Mouse (Mus musculus): Measurements from ENCODE around the gene Olfr560. TPM values are rescaled to one million over a fixed set of nuclear protein-coding genes. Genes with fewer than 3 reads are reported as not detected.

Gene Olfr560
- not detected in 2 replicates for polyA plus RNA-seq (2015; fragmentation: Nextera tagmentation; extraction: Ambion mirVana)

GRCm38 (mm10) chr7:102759266-102759665, at the start of gene Olfr560, which contains the start of gene Olfr78:
Gene Olfr560 (minus strand): TSS chr7:102759366.
Gene Olfr78 (minus strand): TSS chr7:102759471.
- H3K4me3 ChIP-seq, result no peak within 1 kb of the TSS
- no peak within 1 kb of the TSS for H3K4me2 ChIP-seq
- H3K9me3 ChIP-seq, result no peaks in the 10 kb centered on the region
- ATAC-seq (ENCODE audit: insufficient number of reproducible peaks, low FRiP score, low TSS enrichment, low read depth), result no peak
- no peaks in the 10 kb centered on the region for H3K4me1 ChIP-seq
- no peak within 1 kb of the TSS for H3K27ac ChIP-seq
- 59% methylated on average over 4 of the region's 4 CpGs for WGBS
- H3K27me3 ChIP-seq, result no peaks in the 10 kb centered on the region
- H3K36me3 ChIP-seq, result no peaks in the 10 kb centered on the region
- H3K9ac ChIP-seq, result no peak within 1 kb of the TSS

- no peak within 1 kb of the TSS for H3K4me3 ChIP-seq
- no peaks in the 10 kb centered on the region for H3K27me3 ChIP-seq
- no peak for ATAC-seq (ENCODE audit: insufficient number of reproducible peaks, low FRiP score, low TSS enrichment, low read depth)
- H3K9me3 ChIP-seq, result no peaks in the 10 kb centered on the region
- H3K4me1 ChIP-seq, result no peaks in the 10 kb centered on the region
- H3K9ac ChIP-seq, result no peak within 1 kb of the TSS
- no peak within 1 kb of the TSS for H3K27ac ChIP-seq
- no peaks in the 10 kb centered on the region for H3K36me3 ChIP-seq
- H3K4me2 ChIP-seq, result no peak within 1 kb of the TSS
These were observed 44.0 kb upstream of the Olfr560 start, which contains the start of gene Olfr564 for GRCm38 (mm10) chr7:102803180-102803579. Gene Olfr564 (plus strand): TSS chr7:102803480.

DNA sequence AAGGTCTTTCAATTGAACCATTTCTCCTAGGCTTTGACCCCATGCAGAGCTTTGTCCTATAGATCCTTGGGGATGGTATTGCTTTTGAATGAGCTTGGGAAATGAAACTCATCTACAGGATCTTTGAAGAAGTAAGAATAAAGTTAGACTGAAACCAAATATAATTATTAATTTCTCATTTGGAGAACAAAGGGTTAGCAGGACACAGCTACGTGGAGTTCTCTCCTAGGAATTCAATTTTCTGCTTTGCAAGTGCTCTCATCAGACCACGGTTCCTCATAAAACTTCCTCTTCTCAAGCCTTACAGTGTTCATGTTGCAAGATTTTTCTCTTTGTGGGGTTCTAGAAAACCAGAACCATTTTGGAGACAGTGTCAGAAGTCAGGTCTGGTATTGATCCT, 11.8 kb upstream of the Olfr560 start, which contains the start of gene Olfr561:
Gene Olfr561, plus strand, starts transcription at position 301 of the 400 bp plus-strand sequence.
- no peak within 1 kb of the TSS for H3K9ac ChIP-seq
- no peak within 1 kb of the TSS for H3K27ac ChIP-seq
- no peak for ATAC-seq (ENCODE audit: insufficient number of reproducible peaks, low FRiP score, low TSS enrichment, low read depth)
- H3K36me3 ChIP-seq, result no peaks in the 10 kb centered on the region
- no peaks in the 10 kb centered on the region for H3K27me3 ChIP-seq
- no peak within 1 kb of the TSS for H3K4me3 ChIP-seq
- H3K4me2 ChIP-seq, result no peak within 1 kb of the TSS
- WGBS, result 79% methylated on average over 2 of the region's 2 CpGs
- no peaks in the 10 kb centered on the region for H3K4me1 ChIP-seq
- no peaks in the 10 kb centered on the region for H3K9me3 ChIP-seq

- Histone ChIP-seq H3K36me3 (no peaks in the 10 kb centered on the region), H3K9ac (no peak overlapping the region), H3K4me2 (no peak overlapping the region), H3K4me1 (no peaks in the 10 kb centered on the region), H3K27me3 (no peaks in the 10 kb centered on the region), H3K27ac (no peak overlapping the region), H3K9me3 (no peaks in the 10 kb centered on the region), H3K4me3 (no peak overlapping the region)
- 18% methylated on average over 1 of the region's 1 CpGs for WGBS
- ATAC-seq (ENCODE audit: insufficient number of reproducible peaks, low FRiP score, low TSS enrichment, low read depth), result no peak
These were observed 7.1 kb downstream of the Olfr560 start for GRCm38 (mm10) chr7:102752086-102752485.

DNA sequence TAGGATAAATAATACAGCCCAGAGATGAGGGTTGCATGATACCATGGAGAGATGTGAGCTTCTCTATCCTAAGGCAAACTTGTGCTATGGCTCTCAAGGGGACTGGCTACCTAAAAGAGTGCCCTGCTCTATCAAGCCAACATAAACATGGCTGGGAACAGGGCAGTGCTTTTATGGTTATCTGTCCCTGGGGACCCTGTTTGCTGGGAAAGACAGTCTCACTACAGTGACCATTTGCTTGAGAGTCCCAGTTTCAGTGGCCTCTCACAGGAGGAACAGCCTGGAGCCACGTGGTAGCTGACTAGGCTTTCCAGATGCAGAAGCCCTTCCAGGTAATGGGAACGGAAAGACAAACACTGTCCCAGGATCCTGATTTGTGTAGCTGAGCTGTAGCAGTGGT, 21.5 kb downstream of the Olfr560 start:
- Histone ChIP-seq H3K4me2 (no peak overlapping the region), H3K27me3 (no peaks in the 10 kb centered on the region), H3K4me3 (no peak overlapping the region), H3K27ac (no peak overlapping the region), H3K9ac (no peak overlapping the region), H3K9me3 (no peaks in the 10 kb centered on the region), H3K36me3 (no peaks in the 10 kb centered on the region), H3K4me1 (no peaks in the 10 kb centered on the region)
- 38% methylated on average over 2 of the region's 2 CpGs for WGBS
- no peak for ATAC-seq (ENCODE audit: insufficient number of reproducible peaks, low FRiP score, low TSS enrichment, low read depth)

DNA sequence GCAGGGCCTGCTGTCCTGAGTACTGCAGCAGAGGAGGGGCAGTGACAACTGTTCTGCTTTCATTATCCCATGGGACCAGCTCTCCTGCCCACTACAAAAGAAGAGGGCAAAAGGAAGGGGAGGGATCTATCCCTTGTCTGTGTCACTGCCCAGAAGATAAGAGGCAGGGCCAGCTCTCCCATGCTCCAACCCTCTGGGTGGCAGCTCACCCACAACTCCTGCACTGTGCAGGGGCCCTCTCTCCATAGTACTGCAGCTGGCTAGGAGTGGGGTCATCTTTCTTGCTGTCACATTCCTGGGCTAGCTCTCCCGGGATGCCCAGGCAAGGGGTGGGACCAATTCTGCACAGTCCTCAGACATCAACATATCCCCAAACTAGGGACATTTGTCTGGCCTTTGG, 25.4 kb downstream of the Olfr560 start:
- no peaks in the 10 kb centered on the region for H3K4me1 ChIP-seq
- no peak for ATAC-seq (ENCODE audit: insufficient number of reproducible peaks, low FRiP score, low TSS enrichment, low read depth)
- 35% methylated on average over 1 of the region's 1 CpGs for WGBS

DNA sequence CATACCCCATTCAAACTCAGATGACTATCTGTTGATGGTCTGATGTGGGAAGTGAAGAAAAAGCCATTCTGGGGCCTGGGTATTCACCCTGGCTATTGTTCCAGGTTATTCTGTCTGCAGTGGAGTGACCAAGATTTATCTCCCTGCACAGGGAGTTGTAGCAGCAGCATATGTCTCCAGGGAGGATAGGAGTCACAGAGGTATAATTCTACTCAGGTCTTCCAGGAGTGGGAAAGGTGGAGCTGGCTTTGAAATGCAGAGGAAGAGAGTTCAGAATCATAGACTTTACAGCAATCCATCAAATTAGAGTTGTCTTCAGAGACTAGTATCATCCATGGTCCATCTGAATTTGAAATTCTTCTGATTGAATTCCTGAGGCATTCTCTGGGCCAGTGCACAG, 31.8 kb downstream of the Olfr560 start, which contains the start of gene Olfr559:
Gene Olfr559, minus strand, starts transcription at position 101 of the 400 bp plus-strand sequence.
- ATAC-seq (ENCODE audit: insufficient number of reproducible peaks, low FRiP score, low TSS enrichment, low read depth), result no peak
- Histone ChIP-seq H3K36me3 (no peaks in the 10 kb centered on the region), H3K27ac (no peak within 1 kb of the TSS), H3K4me2 (no peak within 1 kb of the TSS), H3K4me1 (no peaks in the 10 kb centered on the region), H3K9me3 (no peaks in the 10 kb centered on the region), H3K9ac (no peak within 1 kb of the TSS), H3K27me3 (no peaks in the 10 kb centered on the region), H3K4me3 (no peak within 1 kb of the TSS)

More for the DNA sequence above, 25.4 kb downstream of the Olfr560 start:
- Histone ChIP-seq H3K4me3 (no peak overlapping the region), H3K27me3 (no peaks in the 10 kb centered on the region), H3K9me3 (no peaks in the 10 kb centered on the region), H3K36me3 (no peaks in the 10 kb centered on the region), H3K4me2 (no peak overlapping the region), H3K9ac (no peak overlapping the region), H3K27ac (no peak overlapping the region)

DNA sequence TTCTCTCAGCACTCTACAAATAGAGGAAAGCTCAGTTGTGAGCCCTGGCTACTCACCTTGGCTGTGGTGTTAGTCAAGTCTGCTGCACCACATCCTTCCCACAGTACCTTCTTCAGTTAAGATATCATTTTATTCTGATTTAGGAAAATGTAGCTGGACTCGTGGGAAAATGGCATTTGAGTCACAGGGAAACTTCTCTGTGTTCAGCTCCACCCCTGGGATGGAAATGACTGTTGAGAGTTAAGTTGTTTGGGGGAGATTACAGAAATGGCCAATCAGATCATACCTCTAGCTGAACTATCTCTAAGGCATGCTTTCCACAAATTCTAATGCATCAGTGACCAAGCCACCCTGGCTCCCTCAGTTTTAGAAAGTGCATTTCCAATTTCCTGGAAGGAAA, 40.2 kb downstream of the Olfr560 start, which contains the start of gene Olfr33:
Gene Olfr33, minus strand, starts transcription at position 101 of the 400 bp plus-strand sequence.
- H3K27me3 ChIP-seq, result no peaks in the 10 kb centered on the region
- no peaks in the 10 kb centered on the region for H3K4me1 ChIP-seq
- WGBS, result 42% methylated on average over 1 of the region's 1 CpGs
- no peak within 1 kb of the TSS for H3K27ac ChIP-seq
- H3K36me3 ChIP-seq, result no peaks in the 10 kb centered on the region
- H3K4me2 ChIP-seq, result no peak within 1 kb of the TSS
- H3K4me3 ChIP-seq, result no peak within 1 kb of the TSS
- no peak for ATAC-seq (ENCODE audit: insufficient number of reproducible peaks, low FRiP score, low TSS enrichment, low read depth)
- H3K9me3 ChIP-seq, result no peaks in the 10 kb centered on the region
- H3K9ac ChIP-seq, result no peak within 1 kb of the TSS

GRCm38 (mm10) chr7:102701915-102702314, 57.3 kb downstream of the Olfr560 start, which contains the start of gene Olfr558:
Gene Olfr558 (plus strand): TSS chr7:102702215.
- no peak within 1 kb of the TSS for H3K4me2 ChIP-seq
- no peak within 1 kb of the TSS for H3K9ac ChIP-seq
- no peak within 1 kb of the TSS for H3K27ac ChIP-seq
- no peaks in the 10 kb centered on the region for H3K9me3 ChIP-seq
- no peak within 1 kb of the TSS for H3K4me3 ChIP-seq
- no peaks in the 10 kb centered on the region for H3K4me1 ChIP-seq
- no peak for ATAC-seq (ENCODE audit: insufficient number of reproducible peaks, low FRiP score, low TSS enrichment, low read depth)
- no peaks in the 10 kb centered on the region for H3K27me3 ChIP-seq
- H3K36me3 ChIP-seq, result no peaks in the 10 kb centered on the region

Other genes with a start within 250 kb of the Olfr560 start
- gene Olfr547, start 224.6 kb downstream of the Olfr560 start, polyA plus RNA-seq (2015; fragmentation: Nextera tagmentation; extraction: Ambion mirVana), result not detected in 2 replicates
- not detected in 2 replicates for gene Olfr548-ps1, start 218.5 kb downstream of the Olfr560 start, polyA plus RNA-seq (2015; fragmentation: Nextera tagmentation; extraction: Ambion mirVana)
- not detected in 2 replicates for gene Olfr549, start 209.5 kb downstream of the Olfr560 start, polyA plus RNA-seq (2015; fragmentation: Nextera tagmentation; extraction: Ambion mirVana)
- 0.49 and 0.97 TPM in 2 replicates for gene Trim21, start 193.9 kb downstream of the Olfr560 start, polyA plus RNA-seq (2015; fragmentation: Nextera tagmentation; extraction: Ambion mirVana)
- gene Olfr550, start 187.9 kb downstream of the Olfr560 start, polyA plus RNA-seq (2015; fragmentation: Nextera tagmentation; extraction: Ambion mirVana), result 0.05 TPM in 1 of 2 replicates, not detected in the other
- not detected in 2 replicates for gene Olfr551, start 167.5 kb downstream of the Olfr560 start, polyA plus RNA-seq (2015; fragmentation: Nextera tagmentation; extraction: Ambion mirVana)
- gene Olfr552, start 161.6 kb downstream of the Olfr560 start, polyA plus RNA-seq (2015; fragmentation: Nextera tagmentation; extraction: Ambion mirVana), result not detected in 2 replicates
- gene Olfr553, start 141.1 kb downstream of the Olfr560 start, polyA plus RNA-seq (2015; fragmentation: Nextera tagmentation; extraction: Ambion mirVana), result not detected in 2 replicates
- not detected in 2 replicates for gene Olfr554, start 120.9 kb downstream of the Olfr560 start, polyA plus RNA-seq (2015; fragmentation: Nextera tagmentation; extraction: Ambion mirVana)
- not detected in 2 replicates for gene Olfr555, start 100.5 kb downstream of the Olfr560 start, polyA plus RNA-seq (2015; fragmentation: Nextera tagmentation; extraction: Ambion mirVana)
- not detected in 2 replicates for gene Olfr556, start 94.5 kb downstream of the Olfr560 start, polyA plus RNA-seq (2015; fragmentation: Nextera tagmentation; extraction: Ambion mirVana)
- gene Trim68, start 72.0 kb downstream of the Olfr560 start, polyA plus RNA-seq (2015; fragmentation: Nextera tagmentation; extraction: Ambion mirVana), result 13.6 and 14.3 TPM in 2 replicates
- not detected in 2 replicates for gene Olfr557, start 63.5 kb downstream of the Olfr560 start, polyA plus RNA-seq (2015; fragmentation: Nextera tagmentation; extraction: Ambion mirVana)
- 1.1 and 1.8 TPM in 2 replicates for gene Olfr558, start 57.2 kb downstream of the Olfr560 start, polyA plus RNA-seq (2015; fragmentation: Nextera tagmentation; extraction: Ambion mirVana)
- gene Olfr33, start 40.3 kb downstream of the Olfr560 start, polyA plus RNA-seq (2015; fragmentation: Nextera tagmentation; extraction: Ambion mirVana), result not detected in 2 replicates
- not detected in 2 replicates for gene Olfr559, start 31.9 kb downstream of the Olfr560 start, polyA plus RNA-seq (2015; fragmentation: Nextera tagmentation; extraction: Ambion mirVana)
- 0.22 and 0.34 TPM in 2 replicates for gene Olfr78, start 105 bp upstream of the Olfr560 start, polyA plus RNA-seq (2015; fragmentation: Nextera tagmentation; extraction: Ambion mirVana)
- gene Olfr561, start 11.9 kb upstream of the Olfr560 start, polyA plus RNA-seq (2015; fragmentation: Nextera tagmentation; extraction: Ambion mirVana), result not detected in 2 replicates
- not detected in 2 replicates for gene Olfr564, start 44.1 kb upstream of the Olfr560 start, polyA plus RNA-seq (2015; fragmentation: Nextera tagmentation; extraction: Ambion mirVana)
- gene Olfr566, start 99.4 kb upstream of the Olfr560 start, polyA plus RNA-seq (2015; fragmentation: Nextera tagmentation; extraction: Ambion mirVana), result not detected in 2 replicates
- gene Olfr568, start 117.8 kb upstream of the Olfr560 start, polyA plus RNA-seq (2015; fragmentation: Nextera tagmentation; extraction: Ambion mirVana), result not detected in 2 replicates
- not detected in 2 replicates for gene Olfr569, start 131.5 kb upstream of the Olfr560 start, polyA plus RNA-seq (2015; fragmentation: Nextera tagmentation; extraction: Ambion mirVana)
- not detected in 2 replicates for gene Olfr570, start 135.2 kb upstream of the Olfr560 start, polyA plus RNA-seq (2015; fragmentation: Nextera tagmentation; extraction: Ambion mirVana)
- gene Olfr571, start 158.2 kb upstream of the Olfr560 start, polyA plus RNA-seq (2015; fragmentation: Nextera tagmentation; extraction: Ambion mirVana), result not detected in 2 replicates
- not detected in 2 replicates for gene Olfr572, start 165.0 kb upstream of the Olfr560 start, polyA plus RNA-seq (2015; fragmentation: Nextera tagmentation; extraction: Ambion mirVana)
- gene Olfr573-ps1, start 183.2 kb upstream of the Olfr560 start, polyA plus RNA-seq (2015; fragmentation: Nextera tagmentation; extraction: Ambion mirVana), result not detected in 2 replicates
- not detected in 2 replicates for gene Olfr574, start 189.1 kb upstream of the Olfr560 start, polyA plus RNA-seq (2015; fragmentation: Nextera tagmentation; extraction: Ambion mirVana)
- not detected in 2 replicates for gene Olfr575, start 199.4 kb upstream of the Olfr560 start, polyA plus RNA-seq (2015; fragmentation: Nextera tagmentation; extraction: Ambion mirVana)
- not detected in 2 replicates for gene Olfr576, start 203.3 kb upstream of the Olfr560 start, polyA plus RNA-seq (2015; fragmentation: Nextera tagmentation; extraction: Ambion mirVana)
- gene Olfr577, start 216.6 kb upstream of the Olfr560 start, polyA plus RNA-seq (2015; fragmentation: Nextera tagmentation; extraction: Ambion mirVana), result not detected in 2 replicates
- not detected in 2 replicates for gene Olfr578, start 230.0 kb upstream of the Olfr560 start, polyA plus RNA-seq (2015; fragmentation: Nextera tagmentation; extraction: Ambion mirVana)